Mouse (Mus musculus) thymus, adult 2 months (tissue): ENCODE measurements at regions not wholly inside any gene's neighbourhood (a gene's known extent, or its start where the extent isn't known, plus 50 kb on each side); places are given as distances from the start of the nearest gene placed in this dataset.

Experiments
- DNase-seq: peaks from one replicate; pipeline ENCODE4 v3.0.0; 2021
- H3K27ac ChIP-seq: fragments of 200-500 bp; 2 replicates; pipeline ENCODE4 v1.5.1; 2012; ENCODE audit warnings: low read length, control low read depth; ENCODE audit not compliant: control insufficient read depth, insufficient read depth
- H3K27me3 ChIP-seq: fragments of 200-500 bp; 2 replicates; pipeline ENCODE4 v1.6.1; 2012; ENCODE audit warnings: mild to moderate bottlenecking, low read length, moderate library complexity, mixed read lengths; ENCODE audit not compliant: control insufficient read depth, insufficient read depth
- H3K36me3 ChIP-seq: fragments of 200-500 bp; 2 replicates; pipeline ENCODE4 v1.6.1; 2012; ENCODE audit warnings: mild to moderate bottlenecking, low read length, moderate library complexity; ENCODE audit not compliant: control insufficient read depth, insufficient read depth
- H3K4me1 ChIP-seq: fragments of 200-500 bp; replicated peaks from 2 replicates; pipeline ENCODE4 v1.6.1; 2012; ENCODE audit warnings: low read length; ENCODE audit not compliant: control insufficient read depth, insufficient read depth
- H3K4me3 ChIP-seq: fragments of 200-500 bp; 2 replicates; pipeline ENCODE4 v1.5.1; 2012; ENCODE audit warnings: mild to moderate bottlenecking, low read length, control low read depth, moderate library complexity; ENCODE audit not compliant: control insufficient read depth, insufficient read depth
- CTCF ChIP-seq: fragments of 200-500 bp; IDR thresholded peaks from 2 replicates; pipeline ENCODE4 v1.5.1; 2012; ENCODE audit warnings: mild to moderate bottlenecking, control low read depth, low read length, moderate library complexity, borderline replicate concordance; ENCODE audit not compliant: control insufficient read depth, poor library complexity, insufficient read depth; ENCODE audit errors: extremely low read depth
- POLR2A ChIP-seq: fragments of 200-500 bp; IDR thresholded peaks from 2 replicates; pipeline ENCODE4 v1.6.1; 2012; ENCODE audit warnings: mild to moderate bottlenecking, low read length, control low read depth, moderate library complexity; ENCODE audit not compliant: control insufficient read depth, poor library complexity, insufficient read depth; ENCODE audit errors: extremely low read depth
- WGBS: fragments of 180-500 bp; shearing (Covaris S2); methylation state at CpG from one replicate; pipeline ENCODE4 v1.1.7; 2018; 5-methylcytosine and 5-hydroxymethylcytosine counted together

DNA sequence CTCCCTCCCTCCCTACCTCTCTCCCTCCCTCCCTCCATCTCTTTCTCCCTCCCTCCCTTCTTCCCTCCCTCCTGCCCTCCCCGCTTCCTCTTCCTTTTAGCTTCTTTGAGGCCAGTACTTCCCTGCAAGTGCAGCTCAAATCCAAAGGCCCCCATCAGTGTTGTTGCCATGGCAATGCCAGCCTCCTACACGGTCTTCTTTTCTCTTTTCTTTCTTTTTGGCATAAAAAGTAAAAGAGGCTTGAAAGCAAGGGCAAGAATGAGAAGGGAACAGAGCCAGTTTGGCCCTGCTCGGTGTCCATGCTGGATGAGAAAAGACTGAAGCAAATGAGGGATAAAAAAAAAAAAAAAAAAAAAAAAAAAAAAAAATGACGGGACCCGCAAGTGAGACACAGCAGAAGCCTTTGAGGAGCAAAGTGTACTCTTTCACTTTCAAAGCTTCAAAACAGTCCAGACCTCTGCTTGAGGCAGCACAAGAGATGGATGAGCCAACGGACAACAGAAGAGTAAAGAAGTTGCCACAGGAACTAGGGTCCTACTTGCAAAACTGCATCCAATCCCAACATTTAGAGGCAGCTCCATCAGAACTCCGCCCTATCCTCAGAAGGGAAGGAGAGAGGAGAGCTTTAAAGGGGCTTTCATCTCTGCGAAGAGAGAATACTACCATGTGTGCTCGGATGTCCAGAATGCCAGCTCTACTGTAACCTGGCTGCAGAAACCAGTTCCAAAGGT is 106.9 kb upstream of the Pabpc6 start:
- Histone ChIP-seq H3K4me3 (no peak overlapping the region), H3K4me1 (no peaks in the 10 kb centered on the region), H3K27me3 (no peaks in the 10 kb centered on the region), H3K36me3 (no peaks in the 10 kb centered on the region), H3K27ac (no peak overlapping the region)
- TF ChIP-seq CTCF (no peak), POLR2A (no peak)
- WGBS: 74% methylated on average over 8 of the region's 9 CpGs
- no peak for DNase-seq

DNA sequence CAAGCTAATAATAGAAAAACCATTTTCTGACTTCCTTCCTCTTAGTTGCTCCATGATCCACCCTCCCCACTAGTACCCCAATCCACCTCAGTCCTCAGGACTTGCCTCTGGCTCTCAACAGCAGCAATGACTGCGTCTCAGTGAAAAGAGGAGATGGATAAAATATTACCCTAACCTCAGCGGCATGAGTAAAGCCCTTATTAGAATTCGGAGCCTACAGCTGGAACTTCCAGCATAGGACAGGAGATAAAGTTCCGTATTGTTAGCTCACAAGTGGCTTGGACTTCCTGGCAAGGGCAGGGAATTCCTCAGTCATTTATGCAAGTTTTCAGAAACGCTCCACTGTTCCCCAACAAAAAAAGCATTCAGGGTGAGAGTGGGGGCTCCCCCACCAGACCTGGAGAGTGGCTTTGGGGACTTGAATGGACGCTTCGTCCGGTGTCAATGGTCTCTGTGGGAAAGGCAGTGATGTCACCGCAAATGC is 106.2 kb upstream of the Pabpc6 start:
- WGBS: 21% methylated on average over 9 of the region's 9 CpGs
- Histone ChIP-seq H3K36me3 (no peaks in the 10 kb centered on the region), H3K27ac (no peak overlapping the region), H3K4me3 (no peak overlapping the region), H3K27me3 (no peaks in the 10 kb centered on the region), H3K4me1 (no peaks in the 10 kb centered on the region)
- TF ChIP-seq POLR2A: no peak
- no peak for TF ChIP-seq CTCF
- no peak for DNase-seq

DNA sequence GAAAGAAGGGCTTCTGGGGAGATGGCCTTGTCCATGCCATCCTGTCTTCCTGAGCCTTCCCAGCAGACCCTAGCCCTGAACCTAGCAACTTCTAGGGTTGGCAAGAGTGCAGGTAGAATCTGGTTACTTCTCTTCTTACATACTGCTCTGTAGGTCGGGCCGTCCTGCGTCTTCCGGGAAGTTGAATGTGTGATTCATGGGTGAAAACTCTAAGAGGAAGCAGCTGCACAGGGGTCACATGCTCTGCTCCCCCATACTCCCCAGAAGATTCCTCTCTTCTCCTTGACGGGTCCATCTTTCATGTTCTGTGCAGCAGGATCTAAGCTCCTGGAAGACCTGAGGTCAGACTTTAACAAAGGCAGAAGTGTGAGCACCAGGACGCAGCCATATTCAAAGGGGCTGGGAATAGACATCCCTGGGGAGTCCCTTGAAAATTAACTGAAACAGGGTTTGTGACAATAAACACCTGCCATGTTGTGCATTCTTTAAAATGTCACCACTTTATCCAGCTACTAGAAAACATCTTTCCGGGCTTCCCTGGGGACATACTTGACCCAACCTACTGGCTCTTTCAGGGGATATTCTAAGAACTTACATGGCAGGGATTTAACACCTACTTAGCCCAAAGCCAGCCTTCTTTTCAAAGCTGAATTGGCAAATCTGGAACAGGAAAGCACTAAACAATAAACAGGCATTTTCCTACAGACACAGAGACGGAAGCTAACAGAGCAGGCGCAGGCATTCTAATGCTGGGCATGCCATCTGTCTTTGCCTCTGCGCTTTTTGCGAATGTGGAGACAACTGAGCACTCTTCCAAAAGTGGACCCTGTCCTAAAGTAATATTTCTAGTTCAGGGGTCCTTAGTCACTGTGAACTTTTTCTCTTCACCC is 105.5 kb upstream of the Pabpc6 start:
- Histone ChIP-seq H3K27me3 (no peaks in the 10 kb centered on the region), H3K4me1 (no peaks in the 10 kb centered on the region), H3K4me3 (no peak overlapping the region), H3K36me3 (no peaks in the 10 kb centered on the region), H3K27ac (no peak overlapping the region; the same call in 1 of the 2 replicates)
- WGBS: 54% methylated on average over 11 of the region's 11 CpGs
- TF ChIP-seq CTCF (no peak), POLR2A (no peak)
- DNase-seq: no peak

DNA sequence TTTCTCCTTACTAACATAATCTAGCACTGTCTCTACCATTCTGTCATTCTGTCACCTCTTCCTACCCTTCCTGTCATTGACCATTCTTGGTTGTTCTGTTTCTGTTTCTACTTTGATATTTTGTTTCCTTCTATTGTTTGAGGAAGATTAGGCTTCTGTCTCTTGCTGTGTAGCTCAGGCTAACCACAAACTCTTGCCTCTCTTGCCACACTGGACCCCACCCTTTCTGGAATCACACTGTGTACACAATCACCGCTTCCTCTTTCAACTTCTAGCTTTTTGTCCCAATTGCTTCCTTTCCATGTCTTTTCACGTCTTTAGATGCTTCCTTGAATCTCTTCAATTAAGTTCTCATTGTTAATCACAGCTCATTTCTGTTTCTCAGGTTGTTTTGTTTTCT is 104.2 kb upstream of the Pabpc6 start:
- no peak overlapping the region for H3K4me3 ChIP-seq
- H3K36me3 ChIP-seq: no peaks in the 10 kb centered on the region
- no peak overlapping the region for H3K27ac ChIP-seq
- no peak for DNase-seq
- no peaks in the 10 kb centered on the region for H3K4me1 ChIP-seq
- no peaks in the 10 kb centered on the region for H3K27me3 ChIP-seq
- WGBS: 10% methylated on average over 2 of the region's 2 CpGs
- TF ChIP-seq POLR2A (no peak), CTCF (no peak)

DNA sequence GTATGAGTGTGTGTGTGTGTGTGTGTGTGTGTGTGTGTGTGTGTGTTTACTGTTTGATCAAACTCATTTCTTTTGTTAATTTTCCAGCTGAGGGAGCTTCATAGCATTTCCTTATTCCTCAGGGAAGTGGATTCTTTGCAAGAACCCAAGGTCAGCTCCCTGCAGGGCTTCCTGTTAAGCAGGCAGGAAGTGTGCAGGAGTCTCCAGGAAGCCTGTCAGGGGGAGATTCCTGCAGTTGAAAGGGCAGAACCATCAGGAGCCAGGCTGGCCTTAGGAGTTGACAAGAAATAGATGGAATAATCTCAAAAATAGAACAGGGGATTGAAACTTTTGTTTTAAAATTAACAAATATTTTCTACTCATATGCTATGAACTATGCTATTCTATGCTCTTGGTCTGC is 98.8 kb upstream of the Pabpc6 start:
- H3K36me3 ChIP-seq: no peaks in the 10 kb centered on the region
- H3K4me3 ChIP-seq: no peak overlapping the region
- no peak for TF ChIP-seq POLR2A
- TF ChIP-seq CTCF: no peak
- H3K27me3 ChIP-seq: no peaks in the 10 kb centered on the region
- H3K4me1 ChIP-seq: no peaks in the 10 kb centered on the region
- no peak overlapping the region for H3K27ac ChIP-seq
- no peak for DNase-seq

DNA sequence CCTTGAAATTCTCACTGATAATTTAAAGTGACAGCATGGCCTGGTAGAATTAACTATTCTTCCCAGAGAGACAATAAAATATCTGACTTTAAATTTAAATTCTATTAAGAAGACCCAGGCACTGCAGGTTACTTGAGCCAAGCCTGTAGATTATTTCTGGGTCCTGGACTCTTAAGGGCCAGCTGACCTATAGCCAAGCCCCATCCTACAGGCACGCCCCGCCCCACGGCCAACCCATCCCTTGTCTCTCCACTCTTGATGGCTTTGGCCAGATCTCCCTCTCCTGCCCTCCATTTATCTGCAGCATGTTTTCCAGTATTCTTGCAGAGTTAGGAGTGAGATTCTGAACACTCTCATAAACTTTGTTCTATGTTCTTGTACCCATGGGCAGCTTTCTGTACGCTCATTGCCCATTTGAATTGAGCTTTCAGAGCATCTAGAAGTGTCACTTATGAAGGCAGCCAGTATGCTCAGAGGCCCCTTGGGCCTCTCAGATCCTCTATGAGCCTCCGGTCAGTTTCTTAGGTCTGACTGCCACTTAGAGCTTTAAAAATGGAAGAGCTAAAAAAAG is 96.2 kb upstream of the Pabpc6 start:
- Histone ChIP-seq H3K4me1 (no peaks in the 10 kb centered on the region), H3K4me3 (no peak overlapping the region), H3K27ac (no peak overlapping the region), H3K27me3 (no peaks in the 10 kb centered on the region), H3K36me3 (no peaks in the 10 kb centered on the region)
- no peak for DNase-seq
- 97% methylated on average over 5 of the region's 5 CpGs for WGBS
- TF ChIP-seq CTCF: no peak
- no peak for TF ChIP-seq POLR2A
